Mouse (Mus musculus): ENCODE measurements around the gene Cttn. TPM values are rescaled to one million over a fixed set of nuclear protein-coding genes. Genes with fewer than 3 reads are reported as not detected.
A peak's percentile ranks its signal among the peaks of the same experiment; 100 is the strongest.

Cttn gene
- polyA plus RNA-seq, 1 experiment from 2014 or later, result 170 TPM

- Histone ChIP-seq H3K36me3 (ENCODE audit: insufficient read depth) (peaks cover 23% of the 10 kb centered on the region), H3K4me1 (ENCODE audit: insufficient read depth) (no peaks in the 10 kb centered on the region), H3K4me3 (ENCODE audit: low read depth, low read length) (peak overlapping the region; percentile 90), H3K9me3 (ENCODE audit: low read depth, low read length) (no peaks in the 10 kb centered on the region), H3K27ac (ENCODE audit: low read depth) (peak overlapping the region; percentile 88), H3K9ac (peak overlapping the region; percentile 96), H3K4me2 (peak overlapping the region; percentile 79), H3K27me3 (ENCODE audit: insufficient read depth, low read length) (no peaks in the 10 kb centered on the region)
- no peak for TF ChIP-seq CTCF (IDR thresholded peaks at IDR 0.05; ENCODE audit: low read depth)
- DNase-seq (peak; percentile 54), ATAC-seq (ENCODE audit: insufficient read depth) (peak; percentile 53)
- WGBS, result under 1% methylated on average over 31 of the region's 31 CpGs
Measured at GRCm38 (mm10) chr7:144469908-144470544, 783 bp downstream of the Cttn start.

- H3K27me3 ChIP-seq (ENCODE audit: insufficient read depth, low read length), result no peaks in the 10 kb centered on the region
- peak overlapping the region; percentile 96 for H3K9ac ChIP-seq
- peak; percentile 7; the same call in 1 of the 2 replicates for ATAC-seq (ENCODE audit: insufficient read depth)
- no peaks in the 10 kb centered on the region for H3K4me1 ChIP-seq (ENCODE audit: insufficient read depth)
- 0 out of 2 replicates have a peak, but pooled peaks have one; percentile 22 for TF ChIP-seq CTCF (IDR thresholded peaks at IDR 0.05; ENCODE audit: low read depth)
- peaks cover 31% of the 10 kb centered on the region for H3K36me3 ChIP-seq (ENCODE audit: insufficient read depth)
- WGBS, result 10% methylated on average over 4 of the region's 4 CpGs
- peak overlapping the region; percentile 88 for H3K27ac ChIP-seq (ENCODE audit: low read depth)
- DNase-seq, result peak; percentile 57
- no peaks in the 10 kb centered on the region for H3K9me3 ChIP-seq (ENCODE audit: low read depth, low read length)
- H3K4me2 ChIP-seq, result peak overlapping the region; percentile 79
- peak overlapping the region; percentile 90 for H3K4me3 ChIP-seq (ENCODE audit: low read depth, low read length)
Measured at GRCm38 (mm10) chr7:144469181-144469641, 1.6 kb downstream of the Cttn start.

GRCm38 (mm10) chr7:144468741-144469140, 2.1 kb downstream of the Cttn start:
- Histone ChIP-seq H3K4me3 (ENCODE audit: low read depth, low read length) (peak overlapping the region; percentile 90), H3K9me3 (ENCODE audit: low read depth, low read length) (no peaks in the 10 kb centered on the region), H3K36me3 (ENCODE audit: insufficient read depth) (peaks cover 36% of the 10 kb centered on the region), H3K27me3 (ENCODE audit: insufficient read depth, low read length) (no peaks in the 10 kb centered on the region), H3K4me2 (peak overlapping the region; percentile 79), H3K27ac (ENCODE audit: low read depth) (peak overlapping the region; percentile 88; the same call in 1 of the 2 replicates), H3K4me1 (ENCODE audit: insufficient read depth) (no peaks in the 10 kb centered on the region), H3K9ac (peak overlapping the region; percentile 96; the same call in 1 of the 2 replicates)
- DNase-seq, result no peak
- WGBS, result 78% methylated on average over 5 of the region's 5 CpGs
- TF ChIP-seq CTCF (IDR thresholded peaks at IDR 0.05; ENCODE audit: low read depth), result no peak
- ATAC-seq (ENCODE audit: insufficient read depth), result no peak

GRCm38 (mm10) chr7:144462577-144462976, 8.2 kb downstream of the Cttn start:
- no peak for TF ChIP-seq CTCF (IDR thresholded peaks at IDR 0.05; ENCODE audit: low read depth)
- no peak overlapping the region for H3K27ac ChIP-seq (ENCODE audit: low read depth)
- no peak overlapping the region for H3K9ac ChIP-seq
- no peak overlapping the region for H3K4me2 ChIP-seq
- DNase-seq (no peak), ATAC-seq (ENCODE audit: insufficient read depth) (no peak)
- WGBS, result 81% methylated on average over 7 of the region's 7 CpGs
- H3K4me3 ChIP-seq (ENCODE audit: low read depth, low read length), result no peak overlapping the region
- peaks cover 84% of the 10 kb centered on the region for H3K36me3 ChIP-seq (ENCODE audit: insufficient read depth)
- H3K4me1 ChIP-seq (ENCODE audit: insufficient read depth), result no peaks in the 10 kb centered on the region
- H3K9me3 ChIP-seq (ENCODE audit: low read depth, low read length), result no peaks in the 10 kb centered on the region
- no peaks in the 10 kb centered on the region for H3K27me3 ChIP-seq (ENCODE audit: insufficient read depth, low read length)

- H3K36me3 ChIP-seq (ENCODE audit: insufficient read depth), result peaks cover 96% of the 10 kb centered on the region
- no peak overlapping the region for H3K27ac ChIP-seq (ENCODE audit: low read depth)
- no peak overlapping the region for H3K4me2 ChIP-seq
- H3K4me3 ChIP-seq (ENCODE audit: low read depth, low read length), result no peak overlapping the region
- no peaks in the 10 kb centered on the region for H3K4me1 ChIP-seq (ENCODE audit: insufficient read depth)
- H3K9me3 ChIP-seq (ENCODE audit: low read depth, low read length), result no peaks in the 10 kb centered on the region
- 93% methylated on average over 6 of the region's 6 CpGs for WGBS
- no peaks in the 10 kb centered on the region for H3K27me3 ChIP-seq (ENCODE audit: insufficient read depth, low read length)
- no peak for ATAC-seq (ENCODE audit: insufficient read depth)
- no peak for TF ChIP-seq CTCF (IDR thresholded peaks at IDR 0.05; ENCODE audit: low read depth)
- no peak for DNase-seq
- H3K9ac ChIP-seq, result no peak overlapping the region
Measured at GRCm38 (mm10) chr7:144461246-144461902, 9.4 kb downstream of the Cttn start.

GRCm38 (mm10) chr7:144458881-144459280, 11.9 kb downstream of the Cttn start:
- H3K4me1 ChIP-seq (ENCODE audit: insufficient read depth), result no peaks in the 10 kb centered on the region
- WGBS, result 78% methylated on average over 1 of the region's 1 CpGs

GRCm38 (mm10) chr7:144450661-144451060, 20.1 kb downstream of the Cttn start:
- peaks cover 100% of the 10 kb centered on the region for H3K36me3 ChIP-seq (ENCODE audit: insufficient read depth)
- no peak overlapping the region for H3K9ac ChIP-seq
- ATAC-seq (ENCODE audit: insufficient read depth) (no peak), DNase-seq (no peak)
- no peaks in the 10 kb centered on the region for H3K4me1 ChIP-seq (ENCODE audit: insufficient read depth)
- 93% methylated on average over 9 of the region's 9 CpGs for WGBS
- H3K27me3 ChIP-seq (ENCODE audit: insufficient read depth, low read length), result no peaks in the 10 kb centered on the region
- no peak overlapping the region for H3K4me2 ChIP-seq
- no peak for TF ChIP-seq CTCF (IDR thresholded peaks at IDR 0.05; ENCODE audit: low read depth)
- no peaks in the 10 kb centered on the region for H3K9me3 ChIP-seq (ENCODE audit: low read depth, low read length)
- no peak overlapping the region for H3K27ac ChIP-seq (ENCODE audit: low read depth)
- H3K4me3 ChIP-seq (ENCODE audit: low read depth, low read length), result no peak overlapping the region

More at GRCm38 (mm10) chr7:144458881-144459280, 11.9 kb downstream of the Cttn start:
- Histone ChIP-seq H3K4me2 (no peak overlapping the region), H3K27me3 (ENCODE audit: insufficient read depth, low read length) (no peaks in the 10 kb centered on the region), H3K27ac (ENCODE audit: low read depth) (no peak overlapping the region), H3K4me3 (ENCODE audit: low read depth, low read length) (no peak overlapping the region), H3K9ac (no peak overlapping the region), H3K36me3 (ENCODE audit: insufficient read depth) (peaks cover 98% of the 10 kb centered on the region), H3K9me3 (ENCODE audit: low read depth, low read length) (no peaks in the 10 kb centered on the region)
- no peak for TF ChIP-seq CTCF (IDR thresholded peaks at IDR 0.05; ENCODE audit: low read depth)
- ATAC-seq (ENCODE audit: insufficient read depth) (no peak), DNase-seq (no peak)

Data from lung, embryonic 14.5 days (tissue).